Mouse (Mus musculus): ENCODE results near the gene Tmem117. TPM values are rescaled to one million over a fixed set of nuclear protein-coding genes. Genes with fewer than 3 reads are reported as not detected.

Tmem117 gene
- polyA plus RNA-seq, 1 experiment from 2014 or later = 0.94 TPM

DNA sequence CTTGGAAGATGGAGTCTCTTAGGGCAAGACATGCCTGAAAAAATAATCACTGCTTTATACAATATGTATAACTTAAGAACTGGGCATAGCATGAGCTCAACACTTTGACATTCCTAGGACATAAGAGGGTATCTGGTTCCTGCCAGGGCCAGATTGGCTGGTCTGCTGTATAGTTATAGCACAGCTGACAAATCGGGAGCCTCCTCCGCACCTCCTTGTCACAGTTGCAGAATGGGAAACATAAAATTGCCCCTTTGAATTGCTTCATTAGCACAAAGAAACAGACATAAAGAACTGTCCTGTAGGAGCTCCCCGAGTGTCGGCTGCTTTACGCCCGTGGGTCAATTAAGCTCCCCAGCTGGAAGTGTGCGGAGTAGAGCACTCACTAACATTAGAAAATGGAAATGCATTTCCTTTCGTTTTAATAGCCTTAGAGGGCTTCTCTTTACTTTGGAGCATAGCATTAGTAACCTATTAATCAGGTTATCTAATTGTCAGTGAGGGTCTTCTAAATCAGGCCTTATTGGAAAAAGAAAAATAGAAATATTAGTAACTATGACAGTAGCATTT, 426.1 kb downstream of the Tmem117 start:
- no peaks in the 10 kb centered on the region for H3K27me3 ChIP-seq (ENCODE audit: control insufficient read depth, insufficient read depth, low read length)
- WGBS (ENCODE audit: insufficient replicate concordance) = 87% methylated on average over 8 of the region's 8 CpGs
- H3K4me3 ChIP-seq (ENCODE audit: low read depth, low read length) = no peak overlapping the region
- H3K9me3 ChIP-seq (replicated peaks; ENCODE audit: control insufficient read depth, low read length) = no peaks in the 10 kb centered on the region
- no peak overlapping the region for H3K4me2 ChIP-seq
- H3K36me3 ChIP-seq (ENCODE audit: control insufficient read depth, insufficient read depth, low read length) = no peaks in the 10 kb centered on the region
- no peak overlapping the region for H3K9ac ChIP-seq (ENCODE audit: low read depth, low read length)
- H3K4me1 ChIP-seq (ENCODE audit: control insufficient read depth, insufficient read depth, low read length) = no peaks in the 10 kb centered on the region
- no peak overlapping the region for H3K27ac ChIP-seq (ENCODE audit: low read depth, low read length)
- ATAC-seq (replicated peaks; ENCODE audit: insufficient number of reproducible peaks, low FRiP score, low TSS enrichment) = no peak

DNA sequence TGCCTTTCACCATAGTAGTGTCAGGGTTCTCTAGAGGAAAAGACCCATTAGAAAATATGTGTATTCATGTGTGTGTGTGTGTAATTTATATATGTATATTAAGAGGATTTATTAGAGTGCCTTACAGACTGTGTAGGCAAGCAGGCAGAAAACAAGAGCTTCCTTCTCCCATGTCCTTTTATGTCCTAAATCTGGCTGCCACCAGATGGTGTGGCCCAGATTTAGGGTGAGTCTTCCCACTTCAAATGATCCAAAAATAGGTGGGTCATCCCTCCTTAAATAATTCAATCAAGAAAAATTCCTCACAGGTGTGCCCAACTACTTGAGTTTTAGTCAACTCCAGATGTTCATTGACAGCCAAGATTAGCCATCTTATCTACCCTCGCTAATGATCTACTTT, 439.0 kb downstream of the Tmem117 start:
- H3K36me3 ChIP-seq (ENCODE audit: control insufficient read depth, insufficient read depth, low read length) = no peaks in the 10 kb centered on the region
- no peak for ATAC-seq (replicated peaks; ENCODE audit: insufficient number of reproducible peaks, low FRiP score, low TSS enrichment)
- H3K9ac ChIP-seq (ENCODE audit: low read depth, low read length) = no peak overlapping the region
- no peaks in the 10 kb centered on the region for H3K4me1 ChIP-seq (ENCODE audit: control insufficient read depth, insufficient read depth, low read length)
- WGBS (ENCODE audit: insufficient replicate concordance) = 77% methylated on average over 1 of the region's 1 CpGs
- H3K4me2 ChIP-seq = no peak overlapping the region
- no peak overlapping the region for H3K4me3 ChIP-seq (ENCODE audit: low read depth, low read length)
- no peak overlapping the region for H3K27ac ChIP-seq (ENCODE audit: low read depth, low read length)
- no peaks in the 10 kb centered on the region for H3K27me3 ChIP-seq (ENCODE audit: control insufficient read depth, insufficient read depth, low read length)
- H3K9me3 ChIP-seq (replicated peaks; ENCODE audit: control insufficient read depth, low read length) = no peaks in the 10 kb centered on the region

DNA sequence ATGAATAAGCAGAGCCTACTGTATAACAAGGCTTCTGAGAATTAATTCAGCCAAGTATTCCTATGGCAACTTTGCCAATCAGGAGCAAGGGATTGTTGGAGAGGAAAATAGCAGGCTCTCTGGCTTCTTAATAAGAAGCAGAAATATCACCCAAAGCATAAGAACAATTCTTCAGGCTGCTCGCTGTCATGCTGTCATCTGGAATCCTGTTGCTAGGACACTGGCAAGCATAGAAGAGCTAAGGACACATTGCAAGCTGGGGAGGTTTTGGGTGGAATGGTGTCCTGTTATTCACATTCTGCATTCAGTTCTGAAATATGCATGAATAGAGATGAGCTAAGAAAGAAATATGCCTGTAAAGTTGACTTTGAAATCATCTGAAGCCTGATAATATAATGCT, 439.8 kb downstream of the Tmem117 start:
- no peak overlapping the region for H3K27ac ChIP-seq (ENCODE audit: low read depth, low read length)
- no peak for ATAC-seq (replicated peaks; ENCODE audit: insufficient number of reproducible peaks, low FRiP score, low TSS enrichment)
- WGBS (ENCODE audit: insufficient replicate concordance) = 67% methylated on average over 1 of the region's 1 CpGs

DNA sequence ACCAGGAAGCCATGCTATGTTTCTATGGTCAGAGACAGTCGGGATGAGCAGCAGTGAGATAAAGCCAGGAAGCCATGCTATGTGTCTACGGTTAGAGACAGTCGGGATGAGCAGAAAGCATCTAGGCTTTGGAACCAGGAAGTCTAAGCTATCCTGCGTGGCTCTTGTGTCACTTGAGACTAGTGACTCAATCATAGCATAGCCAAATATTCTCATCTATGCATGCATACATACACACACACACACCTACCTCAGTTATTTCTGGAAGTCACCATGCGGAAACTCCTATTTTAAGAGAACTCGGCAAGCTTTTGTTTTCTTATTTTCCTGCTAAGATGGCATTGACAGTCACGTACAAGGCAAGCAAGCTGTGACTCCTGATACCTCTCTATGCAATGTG, 441.8 kb downstream of the Tmem117 start:
- ATAC-seq (replicated peaks; ENCODE audit: insufficient number of reproducible peaks, low FRiP score, low TSS enrichment) = no peak
- Histone ChIP-seq H3K4me2 (no peak overlapping the region), H3K4me3 (ENCODE audit: low read depth, low read length) (no peak overlapping the region), H3K36me3 (ENCODE audit: control insufficient read depth, insufficient read depth, low read length) (no peaks in the 10 kb centered on the region), H3K9ac (ENCODE audit: low read depth, low read length) (no peak overlapping the region), H3K27ac (ENCODE audit: low read depth, low read length) (no peak overlapping the region), H3K27me3 (ENCODE audit: control insufficient read depth, insufficient read depth, low read length) (no peaks in the 10 kb centered on the region), H3K9me3 (replicated peaks; ENCODE audit: control insufficient read depth, low read length) (no peaks in the 10 kb centered on the region), H3K4me1 (ENCODE audit: control insufficient read depth, insufficient read depth, low read length) (no peaks in the 10 kb centered on the region)
- WGBS (ENCODE audit: insufficient replicate concordance) = 72% methylated on average over 7 of the region's 7 CpGs

More for the DNA sequence above, 439.8 kb downstream of the Tmem117 start:
- no peak overlapping the region for H3K4me2 ChIP-seq
- no peaks in the 10 kb centered on the region for H3K36me3 ChIP-seq (ENCODE audit: control insufficient read depth, insufficient read depth, low read length)
- no peak overlapping the region for H3K9ac ChIP-seq (ENCODE audit: low read depth, low read length)
- H3K4me1 ChIP-seq (ENCODE audit: control insufficient read depth, insufficient read depth, low read length) = no peaks in the 10 kb centered on the region
- H3K4me3 ChIP-seq (ENCODE audit: low read depth, low read length) = no peak overlapping the region
- no peaks in the 10 kb centered on the region for H3K27me3 ChIP-seq (ENCODE audit: control insufficient read depth, insufficient read depth, low read length)
- no peaks in the 10 kb centered on the region for H3K9me3 ChIP-seq (replicated peaks; ENCODE audit: control insufficient read depth, low read length)

DNA sequence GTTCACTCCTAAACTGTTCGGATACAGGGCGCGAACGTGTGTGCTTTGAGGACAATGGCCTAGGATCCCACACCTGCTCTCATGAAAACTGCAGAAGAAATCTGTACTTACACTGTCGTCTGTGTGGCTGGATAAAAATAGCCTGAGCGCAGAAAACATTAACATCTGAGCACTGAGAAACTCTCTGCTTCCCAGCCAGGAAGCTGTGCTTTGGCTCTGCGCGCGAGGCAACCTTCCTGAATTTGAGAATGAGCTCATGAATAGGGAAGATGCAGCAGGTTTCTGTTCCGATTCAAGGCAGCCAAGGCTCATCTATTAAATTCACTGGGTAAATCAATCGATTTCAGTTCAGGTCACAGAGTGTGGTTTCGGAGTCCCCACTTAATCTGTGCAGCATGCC, 446.3 kb downstream of the Tmem117 start:
- Histone ChIP-seq H3K9ac (ENCODE audit: low read depth, low read length) (no peak overlapping the region), H3K9me3 (replicated peaks; ENCODE audit: control insufficient read depth, low read length) (no peaks in the 10 kb centered on the region), H3K4me2 (no peak overlapping the region), H3K4me3 (ENCODE audit: low read depth, low read length) (no peak overlapping the region), H3K27me3 (ENCODE audit: control insufficient read depth, insufficient read depth, low read length) (no peaks in the 10 kb centered on the region), H3K36me3 (ENCODE audit: control insufficient read depth, insufficient read depth, low read length) (no peaks in the 10 kb centered on the region), H3K27ac (ENCODE audit: low read depth, low read length) (no peak overlapping the region), H3K4me1 (ENCODE audit: control insufficient read depth, insufficient read depth, low read length) (no peaks in the 10 kb centered on the region)
- 84% methylated on average over 12 of the region's 12 CpGs for WGBS (ENCODE audit: insufficient replicate concordance)
- no peak for ATAC-seq (replicated peaks; ENCODE audit: insufficient number of reproducible peaks, low FRiP score, low TSS enrichment)

DNA sequence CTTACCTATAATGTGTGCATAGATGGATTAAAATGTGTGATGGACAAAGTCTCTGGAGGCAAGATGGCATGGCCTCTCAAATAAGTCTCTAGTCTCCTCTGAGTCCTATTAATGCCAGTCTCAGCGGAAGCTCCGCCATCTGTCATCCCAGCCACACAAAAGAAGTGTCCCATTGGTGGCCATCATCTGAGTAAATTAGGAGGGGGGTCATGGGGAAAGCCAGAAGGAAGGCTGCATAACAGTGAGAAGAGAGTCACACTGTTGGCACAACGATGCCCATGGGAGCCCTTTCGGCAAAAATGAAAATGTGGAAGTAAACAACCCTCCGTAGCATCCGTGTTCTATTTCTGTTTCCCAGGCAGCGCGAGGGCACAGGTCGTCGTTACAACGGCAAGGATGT, 452.6 kb downstream of the Tmem117 start:
- ATAC-seq (replicated peaks; ENCODE audit: insufficient number of reproducible peaks, low FRiP score, low TSS enrichment) = no peak
- H3K9me3 ChIP-seq (replicated peaks; ENCODE audit: control insufficient read depth, low read length) = no peaks in the 10 kb centered on the region
- no peak overlapping the region for H3K27ac ChIP-seq (ENCODE audit: low read depth, low read length)
- no peaks in the 10 kb centered on the region for H3K36me3 ChIP-seq (ENCODE audit: control insufficient read depth, insufficient read depth, low read length)
- 87% methylated on average over 11 of the region's 11 CpGs for WGBS (ENCODE audit: insufficient replicate concordance)
- no peak overlapping the region for H3K9ac ChIP-seq (ENCODE audit: low read depth, low read length)
- H3K27me3 ChIP-seq (ENCODE audit: control insufficient read depth, insufficient read depth, low read length) = no peaks in the 10 kb centered on the region
- H3K4me1 ChIP-seq (ENCODE audit: control insufficient read depth, insufficient read depth, low read length) = no peaks in the 10 kb centered on the region
- no peak overlapping the region for H3K4me3 ChIP-seq (ENCODE audit: low read depth, low read length)
- H3K4me2 ChIP-seq = no peak overlapping the region

DNA sequence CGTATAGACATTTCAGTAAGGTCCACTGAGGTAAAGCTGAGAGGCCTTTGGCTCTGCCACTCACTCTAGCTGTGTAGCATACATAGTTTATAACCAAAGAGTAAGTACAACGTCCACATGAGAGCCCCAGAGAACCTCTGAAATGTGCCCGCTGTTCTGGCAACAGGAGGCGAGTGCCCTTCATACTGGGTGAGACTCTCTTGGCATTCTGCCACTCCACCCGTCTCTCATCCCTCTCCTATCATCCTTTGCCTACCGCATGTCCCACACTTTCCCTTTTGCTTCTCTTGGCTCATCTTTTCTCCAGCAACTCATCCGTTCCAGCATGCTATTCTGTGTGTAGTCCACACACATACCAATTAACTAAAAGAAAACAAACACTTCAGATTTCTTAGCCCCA, 456.9 kb downstream of the Tmem117 start:
- WGBS (ENCODE audit: insufficient replicate concordance) = 79% methylated on average over 7 of the region's 7 CpGs
- Histone ChIP-seq H3K4me3 (ENCODE audit: low read depth, low read length) (no peak overlapping the region), H3K27me3 (ENCODE audit: control insufficient read depth, insufficient read depth, low read length) (no peaks in the 10 kb centered on the region), H3K4me2 (no peak overlapping the region), H3K9me3 (replicated peaks; ENCODE audit: control insufficient read depth, low read length) (no peaks in the 10 kb centered on the region), H3K9ac (ENCODE audit: low read depth, low read length) (no peak overlapping the region), H3K27ac (ENCODE audit: low read depth, low read length) (no peak overlapping the region), H3K4me1 (ENCODE audit: control insufficient read depth, insufficient read depth, low read length) (no peaks in the 10 kb centered on the region), H3K36me3 (ENCODE audit: control insufficient read depth, insufficient read depth, low read length) (no peaks in the 10 kb centered on the region)
- no peak for ATAC-seq (replicated peaks; ENCODE audit: insufficient number of reproducible peaks, low FRiP score, low TSS enrichment)

DNA sequence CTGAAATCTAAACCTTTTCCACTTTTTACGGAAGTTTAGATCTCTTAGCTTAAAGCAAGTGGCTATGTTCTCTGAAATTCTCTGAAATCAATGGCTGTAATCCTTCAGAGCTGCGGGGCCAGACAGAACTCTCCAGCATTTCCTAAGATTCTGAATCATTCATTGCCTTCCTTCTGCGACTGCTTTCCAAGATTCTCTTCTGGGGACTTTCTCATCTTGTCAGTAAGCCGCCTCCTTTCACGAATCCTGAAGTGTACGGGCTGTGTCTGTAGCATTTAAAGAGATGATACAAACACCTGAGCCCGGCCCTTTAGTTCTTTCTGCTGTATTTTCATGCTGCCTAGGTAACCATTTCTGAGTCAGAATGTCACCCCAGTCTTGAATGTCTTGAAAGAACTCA, 471.1 kb downstream of the Tmem117 start:
- no peak for ATAC-seq (replicated peaks; ENCODE audit: insufficient number of reproducible peaks, low FRiP score, low TSS enrichment)
- H3K9me3 ChIP-seq (replicated peaks; ENCODE audit: control insufficient read depth, low read length) = no peaks in the 10 kb centered on the region
- no peaks in the 10 kb centered on the region for H3K36me3 ChIP-seq (ENCODE audit: control insufficient read depth, insufficient read depth, low read length)
- WGBS (ENCODE audit: insufficient replicate concordance) = 86% methylated on average over 7 of the region's 7 CpGs
- H3K4me2 ChIP-seq = no peak overlapping the region
- H3K4me3 ChIP-seq (ENCODE audit: low read depth, low read length) = no peak overlapping the region
- H3K4me1 ChIP-seq (ENCODE audit: control insufficient read depth, insufficient read depth, low read length) = no peaks in the 10 kb centered on the region
- no peak overlapping the region for H3K9ac ChIP-seq (ENCODE audit: low read depth, low read length)
- no peak overlapping the region for H3K27ac ChIP-seq (ENCODE audit: low read depth, low read length)
- H3K27me3 ChIP-seq (ENCODE audit: control insufficient read depth, insufficient read depth, low read length) = no peaks in the 10 kb centered on the region

DNA sequence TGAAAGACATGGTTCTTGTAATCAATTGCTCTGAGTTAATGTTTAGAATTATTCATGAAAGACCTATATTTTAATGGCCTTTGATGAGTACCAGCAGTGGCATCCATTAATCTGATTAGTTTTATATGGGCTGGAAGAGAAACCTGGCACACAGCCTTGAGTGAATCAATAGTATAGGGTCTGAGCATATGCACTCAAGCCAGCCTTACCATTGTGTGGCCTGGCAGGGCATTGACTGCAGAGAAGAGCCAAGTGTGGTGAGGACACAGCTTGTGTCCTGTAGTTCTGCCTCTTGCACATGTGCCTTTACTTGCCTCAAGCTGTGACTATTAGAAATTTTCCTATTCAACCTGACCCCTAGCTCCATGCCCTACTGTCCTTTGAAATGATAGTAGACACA, 472.5 kb downstream of the Tmem117 start:
- no peak overlapping the region for H3K4me2 ChIP-seq
- no peaks in the 10 kb centered on the region for H3K4me1 ChIP-seq (ENCODE audit: control insufficient read depth, insufficient read depth, low read length)
- H3K36me3 ChIP-seq (ENCODE audit: control insufficient read depth, insufficient read depth, low read length) = no peaks in the 10 kb centered on the region
- H3K4me3 ChIP-seq (ENCODE audit: low read depth, low read length) = no peak overlapping the region
- no peak overlapping the region for H3K27ac ChIP-seq (ENCODE audit: low read depth, low read length)
- ATAC-seq (replicated peaks; ENCODE audit: insufficient number of reproducible peaks, low FRiP score, low TSS enrichment) = no peak
- no peaks in the 10 kb centered on the region for H3K9me3 ChIP-seq (replicated peaks; ENCODE audit: control insufficient read depth, low read length)
- no peak overlapping the region for H3K9ac ChIP-seq (ENCODE audit: low read depth, low read length)
- H3K27me3 ChIP-seq (ENCODE audit: control insufficient read depth, insufficient read depth, low read length) = no peaks in the 10 kb centered on the region
